Mouse (Mus musculus) kidney, embryonic 16.5 days (tissue): Measurements from ENCODE around the gene Zfp933. TPM values are rescaled to one million over a fixed set of nuclear protein-coding genes. Genes with fewer than 3 reads are reported as not detected.
"Not testable (repeated sequence)": the region's sequence is repeated elsewhere in the genome, so short reads cannot be mapped to it uniquely, and the experiment has no call there.

ENCODE experiments used
- ATAC-seq: fragments of 200-750 bp; cut with Nextera tagmentation; 2 replicates; pipeline ENCODE4 v1.8.0; 2017; ENCODE audit warnings: moderate TSS enrichment; ENCODE audit not compliant: low FRiP score, low TSS enrichment
- H3K27ac ChIP-seq: fragments of 300-500 bp; sonication (generic); 2 replicates; pipeline ENCODE4 v1.5.1; 2014; ENCODE audit warnings: low read length
- H3K27me3 ChIP-seq: fragments of 300-500 bp; sonication (generic); 2 replicates; pipeline ENCODE4 v1.6.1; 2014; ENCODE audit warnings: low read length, control low read depth, mixed read lengths; ENCODE audit not compliant: insufficient read depth
- H3K36me3 ChIP-seq: fragments of 300-500 bp; sonication (generic); 2 replicates; pipeline ENCODE4 v1.6.1; 2014; ENCODE audit warnings: low read length, control low read depth, mixed read lengths; ENCODE audit not compliant: insufficient read depth
- H3K4me1 ChIP-seq: fragments of 300-500 bp; sonication (generic); 2 replicates; pipeline ENCODE4 v1.6.1; 2014; ENCODE audit warnings: low read length, control low read depth, mixed read lengths; ENCODE audit not compliant: insufficient read depth
- H3K4me2 ChIP-seq: fragments of 300-500 bp; sonication (generic); replicated peaks from 2 replicates; pipeline ENCODE4 v1.6.1; 2014; ENCODE audit warnings: low read depth, low read length
- H3K4me3 ChIP-seq: fragments of 300-500 bp; sonication (generic); 2 replicates; pipeline ENCODE4 v1.5.1; 2014; ENCODE audit warnings: mild to moderate bottlenecking, low read length
- H3K9ac ChIP-seq: fragments of 300-500 bp; sonication (generic); replicated peaks from 2 replicates; pipeline ENCODE4 v1.6.1; 2014; ENCODE audit warnings: low read length
- H3K9me3 ChIP-seq: fragments of 300-500 bp; sonication (generic); 2 replicates; pipeline ENCODE4 v1.6.1; 2016; ENCODE audit warnings: low read length, control low read depth
- WGBS: fragments of 180-500 bp; shearing (Covaris S2); extraction: QIAGEN DNeasy Blood & Tissue Kit; methylation state at CpG from one replicate; pipeline ENCODE4 v1.1.7; 2014; 5-methylcytosine and 5-hydroxymethylcytosine counted together
- polyA plus RNA-seq: library from polyadenylated mRNA; unstranded; fragments of >200 nt; fragmentation: Nextera tagmentation; extraction: Ambion mirVana; gene quantifications from 2 replicates; pipeline ENCODE4 v1.2.1, GENCODE M21; 2015

Zfp933 gene
- polyA plus RNA-seq, 1 experiment from 2014 or later, result 5.4 TPM

GRCm38 (mm10) chr4:147814592-147815167 lies 33.5 kb downstream of the Zfp933 start:
- no peaks in the 10 kb centered on the region for H3K36me3 ChIP-seq
- no peak for ATAC-seq
- no peak overlapping the region for H3K4me3 ChIP-seq
- no peak overlapping the region for H3K9ac ChIP-seq
- peaks cover 13% of the 10 kb centered on the region for H3K9me3 ChIP-seq
- no peaks in the 10 kb centered on the region for H3K4me1 ChIP-seq
- WGBS, result 77% methylated on average over 2 of the region's 2 CpGs
- H3K27ac ChIP-seq, result no peak overlapping the region
- H3K4me2 ChIP-seq, result no peak overlapping the region
- H3K27me3 ChIP-seq, result no peaks in the 10 kb centered on the region

- Histone ChIP-seq H3K4me1 (0 out of 2 replicates have a peak, but pooled peaks cover 4% of the 10 kb centered on the region), H3K4me3 (no peak overlapping the region), H3K36me3 (no peaks in the 10 kb centered on the region), H3K27ac (no peak overlapping the region), H3K27me3 (no peaks in the 10 kb centered on the region), H3K9ac (no peak overlapping the region), H3K9me3 (peaks cover 6% of the 10 kb centered on the region; the same call in 1 of the 2 replicates), H3K4me2 (no peak overlapping the region)
- ATAC-seq, result no peak
- 55% methylated on average over 5 of the region's 5 CpGs for WGBS
Observed at GRCm38 (mm10) chr4:147813249-147813765, 34.9 kb downstream of the Zfp933 start.

GRCm38 (mm10) chr4:147809966-147810304 lies 38.2 kb downstream of the Zfp933 start:
- not testable (repeated sequence) for H3K9ac ChIP-seq, H3K9me3 ChIP-seq, H3K27me3 ChIP-seq, H3K36me3 ChIP-seq, H3K27ac ChIP-seq, H3K4me1 ChIP-seq
- H3K4me2 ChIP-seq, result peak overlapping the region; percentile 68
- ATAC-seq, result peak; percentile 50; the same call in 1 of the 2 replicates
- H3K4me3 ChIP-seq, result peak overlapping the region; percentile 57
- WGBS, result 46% methylated on average over 2 of the region's 2 CpGs

- not testable (repeated sequence) for H3K9me3 ChIP-seq, H3K4me1 ChIP-seq, H3K27me3 ChIP-seq
- peak within 1 kb of the TSS; percentile 57 for H3K4me3 ChIP-seq
- peak within 1 kb of the TSS; percentile 77 for H3K27ac ChIP-seq
- peak; percentile 89 for ATAC-seq
- peak within 1 kb of the TSS; percentile 68 for H3K4me2 ChIP-seq
- WGBS, result 8% methylated on average over 15 of the region's 15 CpGs
- H3K36me3 ChIP-seq, result peaks cover 10% of the 10 kb centered on the region; the same call in 1 of the 2 replicates
- H3K9ac ChIP-seq, result peak within 1 kb of the TSS; percentile 71
Observed at GRCm38 (mm10) chr4:147809292-147809965, 38.7 kb downstream of the Zfp933 start, which contains the start of gene Zfp984. Zfp984 (minus strand) TSS chr4:147809788.

GRCm38 (mm10) chr4:147808483-147808882 lies 39.7 kb downstream of the Zfp933 start:
- not testable (repeated sequence) for H3K27ac ChIP-seq, H3K4me1 ChIP-seq, H3K9me3 ChIP-seq, H3K27me3 ChIP-seq, H3K9ac ChIP-seq
- Histone ChIP-seq H3K36me3 (peaks cover 13% of the 10 kb centered on the region; the same call in 1 of the 2 replicates), H3K4me2 (peak overlapping the region; percentile 68), H3K4me3 (peak overlapping the region; percentile 57)
- ATAC-seq, result 0 out of 2 replicates have a peak, but pooled peaks have one; percentile 35
- 49% methylated on average over 4 of the region's 4 CpGs for WGBS

GRCm38 (mm10) chr4:147795308-147795707 lies 52.9 kb downstream of the Zfp933 start:
- WGBS, result 93% methylated on average over 1 of the region's 1 CpGs
- ATAC-seq, result not testable (repeated sequence)

GRCm38 (mm10) chr4:147794026-147794665 lies 54.0 kb downstream of the Zfp933 start:
- H3K4me2 ChIP-seq, ATAC-seq, H3K27me3 ChIP-seq, H3K36me3 ChIP-seq, H3K4me3 ChIP-seq, H3K4me1 ChIP-seq, H3K9ac ChIP-seq, H3K27ac ChIP-seq: not testable (repeated sequence)
- WGBS, result 83% methylated on average over 1 of the region's 3 CpGs
- H3K9me3 ChIP-seq, result peaks cover 14% of the 10 kb centered on the region

More at GRCm38 (mm10) chr4:147795308-147795707, 52.9 kb downstream of the Zfp933 start:
- H3K27me3 ChIP-seq, H3K4me3 ChIP-seq, H3K4me1 ChIP-seq, H3K27ac ChIP-seq, H3K36me3 ChIP-seq, H3K4me2 ChIP-seq, H3K9ac ChIP-seq: not testable (repeated sequence)
- H3K9me3 ChIP-seq, result peaks cover 14% of the 10 kb centered on the region

GRCm38 (mm10) chr4:147793390-147793916 lies 54.7 kb downstream of the Zfp933 start:
- peaks cover 14% of the 10 kb centered on the region for H3K9me3 ChIP-seq
- 69% methylated on average over 2 of the region's 2 CpGs for WGBS
- H3K4me1 ChIP-seq, H3K4me3 ChIP-seq, H3K9ac ChIP-seq, H3K27me3 ChIP-seq, H3K4me2 ChIP-seq, H3K27ac ChIP-seq, H3K36me3 ChIP-seq: not testable (repeated sequence)
- peak; percentile 23; the same call in 1 of the 2 replicates for ATAC-seq

- ATAC-seq, H3K27me3 ChIP-seq, H3K4me2 ChIP-seq, H3K27ac ChIP-seq, H3K4me3 ChIP-seq, H3K4me1 ChIP-seq, H3K9ac ChIP-seq: not testable (repeated sequence)
- peaks cover 14% of the 10 kb centered on the region for H3K36me3 ChIP-seq
- peaks cover 17% of the 10 kb centered on the region for H3K9me3 ChIP-seq
Observed at GRCm38 (mm10) chr4:147791729-147792128, 56.4 kb downstream of the Zfp933 start.
